ENCODE assay signal across 8 mouse cellular contexts in the genomic region with DNA sequence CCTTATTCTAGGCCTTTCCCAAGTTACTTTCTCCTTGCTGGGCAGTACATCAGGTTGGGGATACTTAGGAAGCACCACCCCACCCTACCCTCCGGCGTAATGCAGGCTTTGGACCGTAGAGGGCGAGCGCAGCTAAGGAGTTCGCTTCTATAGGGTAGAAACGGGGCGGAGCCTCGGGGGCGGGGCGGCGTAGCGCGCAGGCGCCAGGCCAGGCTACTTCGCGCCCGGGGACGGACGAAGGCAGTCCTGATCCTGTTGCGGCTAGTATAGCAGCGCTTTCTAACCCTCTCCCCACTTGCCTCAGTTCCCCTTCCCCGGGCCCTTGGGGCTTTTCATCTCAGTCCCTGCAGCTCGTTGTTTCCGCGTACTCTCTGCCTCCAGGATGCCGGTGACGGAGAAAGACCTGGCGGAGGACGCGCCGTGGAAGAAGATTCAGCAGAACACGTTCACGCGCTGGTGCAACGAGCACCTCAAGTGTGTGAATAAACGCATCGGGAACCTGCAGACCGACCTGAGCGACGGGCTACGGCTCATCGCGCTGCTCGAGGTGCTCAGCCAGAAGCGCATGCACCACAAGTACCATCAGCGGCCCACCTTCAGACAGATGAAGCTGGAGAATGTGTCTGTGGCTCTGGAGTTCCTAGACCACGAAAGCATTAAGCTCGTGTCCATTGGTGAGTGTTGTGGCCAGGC. TPM values are rescaled to one million over a fixed set of nuclear protein-coding genes. Genes with fewer than 3 reads are reported as not detected.
DNase-seq lines count a peak whose midpoint lies in the region; ATAC-seq and TF ChIP-seq lines count a peak whose summit lies in the region.

A gene (plus strand): TSS at position 188 of the 693 bp plus-strand sequence.

- peak within 1 kb of the TSS; percentile 77 for H3K4me3 ChIP-seq in embryonic facial prominence, embryonic 12.5 days
- H3K4me3 ChIP-seq in heart, adult 2 months = peak within 1 kb of the TSS; percentile 69
- peak within 1 kb of the TSS; percentile 86 for H3K4me3 ChIP-seq in kidney, adult 2 months (ENCODE audit: insufficient read depth, low read depth, low read length)
- peak within 1 kb of the TSS; percentile 79 for H3K4me3 ChIP-seq in limb, embryonic 11.5 days (ENCODE audit: low read depth, low read length)
- peak within 1 kb of the TSS; percentile 68 for H3K4me3 ChIP-seq in midbrain, embryonic 13.5 days (replicated peaks)
- peak within 1 kb of the TSS; percentile 79 for H3K4me3 ChIP-seq in small intestine, adult 2 months (ENCODE audit: low read depth, low read length)

- no peaks in the 10 kb centered on the region for H3K9me3 ChIP-seq in embryonic facial prominence, embryonic 12.5 days
- no peaks in the 10 kb centered on the region for H3K9me3 ChIP-seq in limb, embryonic 11.5 days (ENCODE audit: control insufficient read depth, low read length)
- H3K9me3 ChIP-seq in midbrain, embryonic 13.5 days = no peaks in the 10 kb centered on the region

- peak; percentile 92 for ATAC-seq in embryonic facial prominence, embryonic 12.5 days (ENCODE audit: insufficient number of reproducible peaks, insufficient read depth, low FRiP score, low TSS enrichment)
- ATAC-seq in limb, embryonic 11.5 days (ENCODE audit: insufficient number of reproducible peaks, low FRiP score, low TSS enrichment, low read depth) = peak; percentile 94
- peak; percentile 99 for ATAC-seq in midbrain, embryonic 13.5 days

- H3K4me1 ChIP-seq in embryonic facial prominence, embryonic 12.5 days = peaks cover 36% of the 10 kb centered on the region
- H3K4me1 ChIP-seq in heart, adult 2 months (ENCODE audit: control insufficient read depth, insufficient read depth, low read length) = peaks cover 12% of the 10 kb centered on the region
- peaks cover 6% of the 10 kb centered on the region for H3K4me1 ChIP-seq in kidney, adult 2 months (ENCODE audit: control insufficient read depth, insufficient read depth, low read length)
- peaks cover 29% of the 10 kb centered on the region for H3K4me1 ChIP-seq in limb, embryonic 11.5 days (ENCODE audit: control insufficient read depth, insufficient read depth, low read length)
- H3K4me1 ChIP-seq in midbrain, embryonic 13.5 days (replicated peaks) = peaks cover 33% of the 10 kb centered on the region
- peaks cover 22% of the 10 kb centered on the region; the same call in 1 of the 2 replicates for H3K4me1 ChIP-seq in small intestine, adult 2 months (ENCODE audit: control insufficient read depth, insufficient read depth, insufficient read length, low read length)

- DNase-seq in 3134 (ENCODE audit: extremely low read depth, insufficient read length, low spot score) = peak; percentile 97
- DNase-seq in adrenal gland, postnatal 36 days = peak; percentile 98 to 99
- DNase-seq in heart, adult 2 months = peak; percentile 96 to 99
- DNase-seq in kidney, adult 2 months = peak; percentile 97
- DNase-seq in limb, embryonic 11.5 days (ENCODE audit: low spot score) = peak; percentile 99

- peak within 1 kb of the TSS; percentile 87 for H3K4me2 ChIP-seq in embryonic facial prominence, embryonic 12.5 days (replicated peaks)
- peak within 1 kb of the TSS; percentile 71 for H3K4me2 ChIP-seq in limb, embryonic 11.5 days (ENCODE audit: low read depth, severe bottlenecking)
- peak within 1 kb of the TSS; percentile 70 for H3K4me2 ChIP-seq in midbrain, embryonic 13.5 days (replicated peaks)

- H3K79me2 ChIP-seq in heart, adult 2 months (replicated peaks; ENCODE audit: control insufficient read depth, insufficient read depth, low read length) = peaks cover 4% of the 10 kb centered on the region; the same call in 1 of the 2 replicates

- peak; percentile 99 for TF ChIP-seq CTCF in heart, adult 2 months (IDR thresholded peaks at IDR 0.05)
- TF ChIP-seq CTCF in kidney, adult 2 months (conservative IDR thresholded peaks at IDR 0.05; ENCODE audit: insufficient read depth, insufficient read length, low read depth, low read length) = peak; percentile 99
- TF ChIP-seq CTCF in small intestine, adult 2 months (IDR thresholded peaks at IDR 0.05; ENCODE audit: extremely low read depth, insufficient read length, insufficient replicate concordance, low read depth, low read length) = peak; percentile 90

- peak within 1 kb of the TSS; percentile 78 for H3K27ac ChIP-seq in embryonic facial prominence, embryonic 12.5 days
- peak within 1 kb of the TSS; percentile 86 for H3K27ac ChIP-seq in heart, adult 2 months
- peak within 1 kb of the TSS; percentile 36 for H3K27ac ChIP-seq in kidney, adult 2 months (ENCODE audit: insufficient read depth, low read depth, low read length)
- H3K27ac ChIP-seq in limb, embryonic 11.5 days (replicated peaks; ENCODE audit: low read depth, low read length) = peak within 1 kb of the TSS; percentile 36; the same call in 1 of the 2 replicates
- H3K27ac ChIP-seq in midbrain, embryonic 13.5 days = peak within 1 kb of the TSS; percentile 80
- peak within 1 kb of the TSS; percentile 78 for H3K27ac ChIP-seq in small intestine, adult 2 months (ENCODE audit: insufficient read depth, low read depth, low read length)

- 0 out of 2 replicates have a peak, but pooled peaks have one; percentile 78 for TF ChIP-seq EP300 in heart, adult 2 months (IDR thresholded peaks at IDR 0.05; ENCODE audit: insufficient read depth, low read depth, low read length)

- intact Hi-C loops in heart, adult 2 months (cut with DNase I) = loop anchor here (1.0 to 5.0 kb wide), 6 partner anchors 33 to 224 kb away; a partner anchor contains a TSS

- H3K9ac ChIP-seq in embryonic facial prominence, embryonic 12.5 days = peak within 1 kb of the TSS; percentile 82
- peak within 1 kb of the TSS; percentile 75 for H3K9ac ChIP-seq in heart, adult 2 months (ENCODE audit: low read depth, low read length)
- peak within 1 kb of the TSS; percentile 83 for H3K9ac ChIP-seq in limb, embryonic 11.5 days (ENCODE audit: low read length)
- H3K9ac ChIP-seq in midbrain, embryonic 13.5 days (replicated peaks) = peak within 1 kb of the TSS; percentile 79

- under 1% methylated on average over 49 of the region's 49 CpGs for WGBS in embryonic facial prominence, embryonic 12.5 days
- under 1% methylated on average over 49 of the region's 49 CpGs for WGBS in heart, adult 2 months
- WGBS in kidney, adult 2 months = 1% methylated on average over 49 of the region's 49 CpGs
- 0% methylated on average over 48 of the region's 49 CpGs for whole genome bisulfite sequencing in limb, embryonic 11.5 days
- under 1% methylated on average over 49 of the region's 49 CpGs for WGBS in midbrain, embryonic 13.5 days
- under 1% methylated on average over 49 of the region's 49 CpGs for WGBS in small intestine, adult 2 months

- no peaks in the 10 kb centered on the region for H3K36me3 ChIP-seq in embryonic facial prominence, embryonic 12.5 days
- peaks cover 2% of the 10 kb centered on the region; the same call in 1 of the 2 replicates for H3K36me3 ChIP-seq in heart, adult 2 months (ENCODE audit: control insufficient read depth, insufficient read depth, low read length)
- no peaks in the 10 kb centered on the region for H3K36me3 ChIP-seq in kidney, adult 2 months (ENCODE audit: control insufficient read depth, insufficient read depth, low read length)
- no peaks in the 10 kb centered on the region for H3K36me3 ChIP-seq in limb, embryonic 11.5 days (ENCODE audit: control insufficient read depth, insufficient read depth, low read length)
- no peaks in the 10 kb centered on the region for H3K36me3 ChIP-seq in midbrain, embryonic 13.5 days
- H3K36me3 ChIP-seq in small intestine, adult 2 months (ENCODE audit: control insufficient read depth, insufficient read depth, low read length) = no peaks in the 10 kb centered on the region

- no peaks in the 10 kb centered on the region for H3K27me3 ChIP-seq in embryonic facial prominence, embryonic 12.5 days
- no peaks in the 10 kb centered on the region for H3K27me3 ChIP-seq in heart, adult 2 months (ENCODE audit: control insufficient read depth, insufficient read depth, low read length)
- H3K27me3 ChIP-seq in kidney, adult 2 months (replicated peaks; ENCODE audit: control insufficient read depth, insufficient read depth, low read length) = no peaks in the 10 kb centered on the region
- no peaks in the 10 kb centered on the region for H3K27me3 ChIP-seq in limb, embryonic 11.5 days (ENCODE audit: control insufficient read depth, insufficient read depth, low read length)
- no peaks in the 10 kb centered on the region; the same call in 1 of the 2 replicates for H3K27me3 ChIP-seq in midbrain, embryonic 13.5 days
- no peaks in the 10 kb centered on the region for H3K27me3 ChIP-seq in small intestine, adult 2 months (ENCODE audit: control insufficient read depth, insufficient read depth, low read length)

- peak; percentile 94 for TF ChIP-seq POLR2A in heart, adult 2 months (IDR thresholded peaks at IDR 0.05; ENCODE audit: insufficient read depth, low read depth, low read length)
- peak; percentile 90 for TF ChIP-seq POLR2A in kidney, adult 2 months (IDR thresholded peaks at IDR 0.05; ENCODE audit: low read depth, low read length)
- TF ChIP-seq POLR2A in small intestine, adult 2 months (IDR thresholded peaks at IDR 0.05; ENCODE audit: low read depth, low read length) = peak; percentile 97

RNA-seq across cellular contexts. Expression of the gene that starts here (rescaled TPM):
- 10 to 100 TPM; 41.7 to 74.9 TPM for total RNA-seq in adrenal gland, postnatal 36 days (2021)
- 32.8 and 32.9 TPM in 2 replicates for polyA plus RNA-seq in embryonic facial prominence, embryonic 12.5 days (2016; fragmentation: Nextera tagmentation; extraction: Ambion mirVana)
- 10 to 100 TPM; 17.0 to 22.7 TPM for total RNA-seq in heart, adult 2 months (2021)
- polyA plus RNA-seq in heart, adult 2 months (2012; rRNA removed) = 9.6 and 18.2 TPM in 2 replicates
- 37.2 and 41.2 TPM in 2 replicates for polyA plus RNA-seq in kidney, adult 2 months (2012; rRNA removed)
- 35.0 and 37.9 TPM in 2 replicates for polyA plus RNA-seq in limb, embryonic 11.5 days (2014; fragmentation: Nextera tagmentation; extraction: Ambion mirVana)
- 10.8 and 11.3 TPM in 2 replicates for polyA plus RNA-seq in midbrain, embryonic 13.5 days (2015; fragmentation: Nextera tagmentation; extraction: Ambion mirVana)
- polyA plus RNA-seq in small intestine, adult 2 months (2012; rRNA removed) = 28.6 and 54.8 TPM in 2 replicates

Comparison
In these comparisons a context has a peak if more than half of its experiments do, and no peak if none do; other contexts are left out.
1. Peak in every context shown above with its lines: DNase-seq, ATAC-seq, H3K4me3 ChIP-seq and H3K27ac ChIP-seq.
2. H3K27ac ChIP-seq: peak in every context shown above with its lines; median percentile 86 in heart, adult 2 months; 80 in midbrain, embryonic 13.5 days; 78 in embryonic facial prominence, embryonic 12.5 days; 78 in small intestine, adult 2 months; 36 in kidney, adult 2 months; 36 in limb, embryonic 11.5 days.